Comparison of ENCODE assay signal across 27 mouse cellular contexts in genomic region chr12:30655076-30655421, GRCm38 (mm10).
DNase-seq lines count a peak whose midpoint lies in the region; ATAC-seq and TF ChIP-seq lines count a peak whose summit lies in the region.
"Had no signal": no experiment of that assay in that cellular context is flagged by ENCODE, and none has a peak within 500 bp of the region (broad histone marks: within the 10 kb centered on the region; RNA-seq: fewer than 3 reads in every experiment).

No protein-coding gene starts in this region.

- H3K4me1 ChIP-seq in liver, embryonic 12.5 days = peaks cover 28% of the 10 kb centered on the region
- H3K4me1 ChIP-seq in liver, postnatal 0 days (ENCODE audit: insufficient read depth) = no peaks in the 10 kb centered on the region
- H3K4me1 ChIP-seq in lung, embryonic 16.5 days (replicated peaks; ENCODE audit: control insufficient read depth, insufficient read depth, low read length) = peaks cover 3% of the 10 kb centered on the region; the same call in 1 of the 2 replicates
- no peaks in the 10 kb centered on the region for H3K4me1 ChIP-seq in liver, embryonic 16.5 days (ENCODE audit: control insufficient read depth, low read depth, low read length)
- no peaks in the 10 kb centered on the region for H3K4me1 ChIP-seq in forebrain, embryonic 15.5 days
- H3K4me1 ChIP-seq: forebrain, embryonic 10.5 days; forebrain, embryonic 13.5 days; heart, embryonic 12.5 days; heart, embryonic 15.5 days; hindbrain, embryonic 10.5 days had no signal

- H3K4me3 ChIP-seq in liver, embryonic 12.5 days = no peak overlapping the region
- no peak overlapping the region for H3K4me3 ChIP-seq in liver, postnatal 0 days (ENCODE audit: low read depth, low read length)
- H3K4me3 ChIP-seq in lung, embryonic 16.5 days (ENCODE audit: low read length) = no peak overlapping the region
- no peak overlapping the region for H3K4me3 ChIP-seq in liver, embryonic 16.5 days (ENCODE audit: low read depth, low read length)
- H3K4me3 ChIP-seq in forebrain, embryonic 15.5 days = no peak overlapping the region
- H3K4me3 ChIP-seq: forebrain, embryonic 10.5 days; forebrain, embryonic 13.5 days; heart, embryonic 12.5 days; heart, embryonic 15.5 days; hindbrain, embryonic 10.5 days; hindbrain, embryonic 13.5 days had no signal

- peak overlapping the region; percentile 19; the same call in 1 of the 2 replicates for H3K4me2 ChIP-seq in liver, embryonic 12.5 days
- no peak overlapping the region for H3K4me2 ChIP-seq in liver, postnatal 0 days (ENCODE audit: low read depth, low read length)
- H3K4me2 ChIP-seq in lung, embryonic 16.5 days (ENCODE audit: low read depth, low read length) = no peak overlapping the region
- H3K4me2 ChIP-seq in liver, embryonic 16.5 days (ENCODE audit: low read depth, low read length) = no peak overlapping the region
- H3K4me2 ChIP-seq in forebrain, embryonic 15.5 days (replicated peaks) = no peak overlapping the region
- H3K4me2 ChIP-seq: forebrain, embryonic 13.5 days; heart, embryonic 12.5 days; heart, embryonic 15.5 days; hindbrain, embryonic 13.5 days had no signal

- H3K36me3 ChIP-seq in liver, embryonic 12.5 days = no peaks in the 10 kb centered on the region
- no peaks in the 10 kb centered on the region for H3K36me3 ChIP-seq in liver, postnatal 0 days (replicated peaks; ENCODE audit: insufficient read depth, low read length)
- H3K36me3 ChIP-seq in lung, embryonic 16.5 days (ENCODE audit: control insufficient read depth, insufficient read depth, low read length) = no peaks in the 10 kb centered on the region
- H3K36me3 ChIP-seq in liver, embryonic 16.5 days (ENCODE audit: control insufficient read depth, insufficient read depth) = no peaks in the 10 kb centered on the region
- H3K36me3 ChIP-seq in forebrain, embryonic 15.5 days = no peaks in the 10 kb centered on the region
- H3K36me3 ChIP-seq: forebrain, embryonic 10.5 days; G1E; heart, embryonic 12.5 days; heart, embryonic 15.5 days; hindbrain, embryonic 10.5 days; hindbrain, embryonic 13.5 days had no signal

- H3K9me3 ChIP-seq in liver, embryonic 12.5 days (replicated peaks) = no peaks in the 10 kb centered on the region
- no peaks in the 10 kb centered on the region for H3K9me3 ChIP-seq in liver, postnatal 0 days (ENCODE audit: low read length)
- H3K9me3 ChIP-seq in lung, embryonic 16.5 days (ENCODE audit: control insufficient read depth, low read length) = no peaks in the 10 kb centered on the region
- no peaks in the 10 kb centered on the region for H3K9me3 ChIP-seq in liver, embryonic 16.5 days (replicated peaks; ENCODE audit: control insufficient read depth, low read length)
- no peaks in the 10 kb centered on the region for H3K9me3 ChIP-seq in forebrain, embryonic 15.5 days
- H3K9me3 ChIP-seq: forebrain, embryonic 10.5 days; forebrain, embryonic 13.5 days; G1E; heart, embryonic 12.5 days; heart, embryonic 15.5 days; hindbrain, embryonic 10.5 days; hindbrain, embryonic 13.5 days had no signal

- H3K27ac ChIP-seq in liver, embryonic 12.5 days = peak overlapping the region; percentile 79
- no peak overlapping the region for H3K27ac ChIP-seq in liver, postnatal 0 days (ENCODE audit: low read depth)
- H3K27ac ChIP-seq in lung, embryonic 16.5 days (ENCODE audit: low read length) = peak overlapping the region; percentile 71
- peak overlapping the region; percentile 33; the same call in 1 of the 2 replicates for H3K27ac ChIP-seq in liver, embryonic 16.5 days (ENCODE audit: low read length)
- H3K27ac ChIP-seq in forebrain, embryonic 15.5 days (replicated peaks) = no peak overlapping the region
- H3K27ac ChIP-seq: forebrain, embryonic 10.5 days; forebrain, embryonic 13.5 days; heart, embryonic 15.5 days; hindbrain, embryonic 10.5 days; hindbrain, embryonic 13.5 days had no signal

- no peaks in the 10 kb centered on the region for H3K27me3 ChIP-seq in liver, embryonic 12.5 days (replicated peaks)
- no peaks in the 10 kb centered on the region for H3K27me3 ChIP-seq in liver, postnatal 0 days (ENCODE audit: insufficient read depth, low read length)
- no peaks in the 10 kb centered on the region for H3K27me3 ChIP-seq in lung, embryonic 16.5 days (ENCODE audit: control insufficient read depth, insufficient read depth, low read depth, low read length)
- no peaks in the 10 kb centered on the region for H3K27me3 ChIP-seq in liver, embryonic 16.5 days (ENCODE audit: control insufficient read depth, insufficient read depth, low read depth, low read length)
- H3K27me3 ChIP-seq in forebrain, embryonic 15.5 days = no peaks in the 10 kb centered on the region
- H3K27me3 ChIP-seq: CH12.LX; forebrain, embryonic 13.5 days; heart, embryonic 12.5 days; heart, embryonic 15.5 days; hindbrain, embryonic 13.5 days had no signal

- no peak for TF ChIP-seq CTCF in liver, postnatal 0 days (IDR thresholded peaks at IDR 0.05; ENCODE audit: low read depth)

- ATAC-seq in liver, embryonic 12.5 days = peak; percentile 79
- ATAC-seq in liver, postnatal 0 days = no peak
- no peak for ATAC-seq in lung, embryonic 16.5 days (ENCODE audit: low read depth)
- peak; percentile 24; the same call in 1 of the 2 replicates for ATAC-seq in liver, embryonic 16.5 days (ENCODE audit: low read depth)
- ATAC-seq in forebrain, embryonic 15.5 days (replicated peaks) = no peak
- ATAC-seq: forebrain, embryonic 13.5 days; forebrain, postnatal 0 days; hindbrain, embryonic 16.5 days; Patski had no signal

- H3K9ac ChIP-seq in liver, embryonic 12.5 days = no peak overlapping the region
- no peak overlapping the region for H3K9ac ChIP-seq in liver, postnatal 0 days (replicated peaks)
- H3K9ac ChIP-seq in lung, embryonic 16.5 days (ENCODE audit: low read length) = no peak overlapping the region
- no peak overlapping the region for H3K9ac ChIP-seq in liver, embryonic 16.5 days (ENCODE audit: low read depth, low read length)
- no peak overlapping the region for H3K9ac ChIP-seq in forebrain, embryonic 15.5 days (replicated peaks)
- H3K9ac ChIP-seq: forebrain, embryonic 13.5 days; forebrain, postnatal 0 days; heart, embryonic 12.5 days; heart, embryonic 15.5 days; hindbrain, embryonic 13.5 days had no signal

- 51% methylated on average over 1 of the region's 1 CpGs for WGBS in liver, embryonic 12.5 days (ENCODE audit: insufficient replicate concordance)
- 71% methylated on average over 1 of the region's 1 CpGs for WGBS in liver, postnatal 0 days (ENCODE audit: insufficient replicate concordance)
- WGBS in lung, embryonic 16.5 days = 54% methylated on average over 1 of the region's 1 CpGs
- 45% methylated on average over 1 of the region's 1 CpGs for WGBS in liver, embryonic 16.5 days (ENCODE audit: insufficient replicate concordance)
- 85% methylated on average over 1 of the region's 1 CpGs for WGBS in forebrain, embryonic 15.5 days

- no peak for TF ChIP-seq EP300 in liver, postnatal 0 days (IDR thresholded peaks at IDR 0.05; ENCODE audit: low read depth)

- no peak for DNase-seq in liver, postnatal 0 days
- DNase-seq in lung, postnatal 36 days = no peak
- DNase-seq: adrenal gland, postnatal 10 days; adrenal gland, postnatal 36 days; B cell, adult 2 months; cerebellum, adult 18-20 months; cerebellum, adult 9-10 months; cerebellum, postnatal 14 days; forebrain, postnatal 0 days; gastrocnemius, postnatal 25 days; heart, adult 18-20 months; heart, postnatal 10 days; heart, postnatal 36 days had no signal

Comparison
In these comparisons a context has a peak if more than half of its experiments do, and no peak if none do; other contexts are left out.
1. ATAC-seq: peak in liver, embryonic 12.5 days (single experiment) and liver, embryonic 16.5 days (single experiment); none in liver, postnatal 0 days (single experiment), lung, embryonic 16.5 days (single experiment) and forebrain, embryonic 15.5 days (single experiment).
2. H3K27ac ChIP-seq: peak in liver, embryonic 12.5 days (single experiment), lung, embryonic 16.5 days (single experiment) and liver, embryonic 16.5 days (single experiment); none in liver, postnatal 0 days (single experiment) and forebrain, embryonic 15.5 days (single experiment).